Comparison of ENCODE assay signal across 14 mouse cellular contexts in genomic region chr19:55702716-55703115, GRCm38 (mm10).
"Had no signal": no experiment of that assay in that cellular context is flagged by ENCODE, and none has a peak within 500 bp of the region (broad histone marks: within the 10 kb centered on the region; RNA-seq: fewer than 3 reads in every experiment).

No protein-coding gene starts in this region.

- ATAC-seq: intestine, embryonic 16.5 days; lung, postnatal 0 days had no signal

- H3K36me3 ChIP-seq: hindbrain, embryonic 15.5 days; limb, embryonic 12.5 days; neural tube, embryonic 12.5 days; stomach, embryonic 15.5 days had no signal

- H3K9ac ChIP-seq: hindbrain, embryonic 15.5 days; limb, embryonic 12.5 days; liver, embryonic 14.5 days; neural tube, embryonic 12.5 days; stomach, embryonic 15.5 days had no signal

- H3K4me1 ChIP-seq: hindbrain, embryonic 15.5 days had no signal

- H3K4me2 ChIP-seq: hindbrain, embryonic 15.5 days; limb, embryonic 12.5 days; neural tube, embryonic 12.5 days; stomach, embryonic 15.5 days had no signal

- H3K4me3 ChIP-seq: hindbrain, embryonic 15.5 days; limb, embryonic 12.5 days; neural tube, embryonic 12.5 days; stomach, embryonic 15.5 days had no signal

- H3K9me3 ChIP-seq: hindbrain, embryonic 15.5 days; limb, embryonic 12.5 days; neural tube, embryonic 12.5 days; stomach, embryonic 15.5 days had no signal

- DNase-seq: liver; lung, adult 2 months; lung, postnatal 36 days; midbrain, embryonic 14.5 days; right cerebral cortex, postnatal 4 days; thymus, adult 2 months; thymus, postnatal 25 days had no signal

- H3K27me3 ChIP-seq: hindbrain, embryonic 15.5 days; stomach, embryonic 15.5 days had no signal

- H3K27ac ChIP-seq: hindbrain, embryonic 15.5 days; limb, embryonic 12.5 days; liver, embryonic 14.5 days; neural tube, embryonic 12.5 days had no signal
